Mouse (Mus musculus) thymus, postnatal 25 days (tissue): Measurements from ENCODE around the gene Ambp.

ENCODE experiments used
- DNase-seq: peaks from one replicate; pipeline ENCODE4 v3.0.0; 2022

Ambp gene

DNA sequence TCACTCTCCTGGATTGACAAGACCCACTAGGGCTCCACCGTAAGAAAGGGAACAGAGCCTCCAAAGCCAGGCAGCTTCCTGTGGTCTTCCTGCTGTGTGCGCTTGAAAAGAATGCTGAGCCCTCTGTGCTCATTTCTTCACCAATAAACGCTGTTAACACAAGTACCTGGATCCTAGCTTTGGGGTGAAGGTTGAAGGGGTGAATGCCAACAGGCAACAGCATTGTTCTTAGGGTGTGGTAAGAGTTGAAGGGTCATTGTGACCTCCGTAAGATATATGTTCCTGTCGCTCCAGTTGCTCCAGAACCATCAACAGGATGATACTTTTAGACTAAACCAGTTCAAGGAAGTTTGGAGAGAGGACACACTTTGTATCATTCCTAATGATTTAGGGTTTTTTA, at the start of gene Ambp:
Gene Ambp, minus strand, starts transcription at position 101 of the 400 bp plus-strand sequence.
- no peak for DNase-seq

DNA sequence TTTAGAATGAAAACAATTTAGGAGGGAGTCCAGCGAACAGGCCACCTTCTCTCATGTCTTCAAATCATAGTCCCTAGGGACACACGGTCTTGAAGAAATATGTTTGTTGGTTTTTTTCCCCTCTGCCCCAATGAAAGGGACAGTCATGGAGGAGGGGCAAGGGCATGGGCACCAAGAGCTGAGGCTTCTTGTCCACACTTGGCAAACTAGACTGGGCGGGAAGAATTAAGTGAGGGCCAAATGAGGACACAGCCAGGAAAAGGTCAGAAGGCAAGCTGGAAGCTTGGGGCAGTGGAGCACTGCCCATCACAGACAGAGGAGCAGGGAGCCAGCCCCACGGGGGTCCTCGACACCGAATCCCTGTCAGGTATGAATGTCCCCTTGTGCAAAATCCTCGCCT, 49.3 kb upstream of the Ambp start:
- DNase-seq, result no peak

DNA sequence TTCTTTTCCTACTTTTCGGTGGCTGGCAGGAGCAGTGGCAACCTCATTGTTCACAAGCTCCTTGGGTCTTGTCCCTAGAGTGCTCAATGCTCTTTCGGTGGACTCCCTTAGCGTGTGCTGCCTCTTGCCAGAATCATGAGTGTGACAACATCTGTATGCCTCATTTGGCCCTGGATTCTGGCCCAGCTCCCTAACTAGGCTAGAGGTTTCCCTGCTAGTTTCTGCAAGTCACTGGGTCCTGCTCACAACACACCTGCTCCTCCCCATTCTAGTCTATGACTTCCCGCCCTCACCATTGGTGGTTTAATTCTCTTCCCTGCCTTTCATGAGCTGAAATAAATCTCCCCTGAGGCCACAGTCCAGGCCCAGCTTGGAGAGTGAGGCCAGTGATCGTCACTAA, 44.8 kb upstream of the Ambp start:
- no peak for DNase-seq

DNA sequence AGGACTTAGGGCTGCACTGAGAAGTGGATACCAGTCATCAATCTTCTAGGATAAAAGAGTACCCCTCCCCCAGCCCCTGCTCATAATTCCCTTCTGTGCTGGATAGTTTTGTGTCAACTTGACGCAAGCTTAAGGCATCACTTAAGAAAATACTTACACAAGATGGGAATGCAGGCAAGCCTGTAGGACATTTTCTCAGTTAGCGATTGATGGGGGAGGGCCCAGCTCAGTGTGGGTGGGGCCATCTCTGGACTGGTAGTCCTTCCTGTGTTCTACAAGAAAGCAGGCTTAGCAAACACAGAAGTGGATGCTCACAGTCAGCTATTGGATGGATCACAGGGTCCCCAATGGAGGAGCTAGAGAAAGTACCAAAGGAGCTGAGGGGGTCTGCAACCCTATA, 39.8 kb upstream of the Ambp start:
- no peak for DNase-seq

DNA sequence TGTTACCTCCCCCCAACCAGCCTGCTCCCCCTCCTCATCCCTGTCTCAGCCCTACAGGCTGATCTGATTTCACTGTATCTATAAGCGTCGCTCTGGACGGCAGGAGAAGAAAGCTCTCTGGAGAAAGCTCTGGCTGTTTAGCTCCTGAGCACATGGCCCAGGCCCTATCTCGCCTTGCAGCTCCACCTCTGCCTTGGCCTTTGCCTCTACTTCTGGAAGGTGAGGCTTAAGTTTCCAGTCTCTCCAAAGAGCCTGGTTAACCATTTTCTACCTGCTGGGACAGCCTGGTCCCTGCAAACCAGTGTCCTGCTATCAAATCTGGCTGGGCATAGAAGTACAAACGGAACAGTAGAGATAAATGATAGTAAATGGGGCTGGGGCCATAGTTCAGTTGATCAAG, 37.0 kb upstream of the Ambp start:
- no peak for DNase-seq

DNA sequence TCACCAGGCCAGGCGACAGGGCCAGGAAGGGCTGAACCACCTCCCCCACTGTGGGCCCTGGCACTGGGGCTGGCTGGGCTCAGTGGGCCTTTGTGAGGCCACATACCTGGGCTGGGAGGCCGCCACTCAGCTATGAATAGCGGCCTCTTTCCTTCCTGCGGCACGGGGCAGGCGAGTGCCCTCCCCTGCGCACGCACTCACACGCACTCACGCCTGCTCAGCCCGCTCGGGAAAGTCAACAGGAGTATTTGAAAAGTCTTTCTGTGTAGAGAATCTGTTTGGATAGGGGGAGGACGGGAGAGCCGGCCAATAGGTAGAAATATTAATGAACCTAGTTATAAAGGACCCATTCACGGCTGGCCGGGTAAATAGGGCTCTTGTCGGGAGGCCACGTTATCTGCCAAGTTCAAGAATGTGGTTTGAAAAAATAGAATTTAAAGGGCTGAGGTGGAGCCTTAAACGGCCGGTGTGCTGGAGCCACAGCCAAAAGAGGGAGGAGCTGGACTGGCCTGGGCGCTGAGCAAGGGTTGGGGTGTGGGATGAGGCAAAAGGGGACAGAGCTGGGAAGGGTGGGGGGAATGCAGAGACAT, 31.8 kb upstream of the Ambp start:
- no peak for DNase-seq

DNA sequence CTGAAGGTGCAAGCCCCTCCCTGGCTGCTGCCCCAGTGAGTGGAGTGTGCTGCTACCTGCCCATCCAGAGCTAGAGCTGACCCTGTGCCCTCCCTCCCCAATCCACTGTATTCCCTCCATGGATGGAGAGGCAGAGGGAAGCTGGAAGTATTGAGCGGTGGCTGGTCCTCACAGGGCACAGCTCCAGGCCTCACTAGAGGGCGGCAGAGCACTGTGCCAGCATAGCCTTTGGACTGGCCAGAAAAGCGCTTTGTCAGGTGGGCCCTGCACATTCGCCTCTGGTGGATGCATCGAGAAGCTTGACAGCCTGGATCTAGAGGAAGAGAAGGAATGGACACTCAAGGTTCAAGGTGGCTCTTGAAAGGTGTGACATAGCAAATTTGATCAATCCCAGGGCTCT, 27.0 kb upstream of the Ambp start:
- DNase-seq, result peak; percentile 61

DNA sequence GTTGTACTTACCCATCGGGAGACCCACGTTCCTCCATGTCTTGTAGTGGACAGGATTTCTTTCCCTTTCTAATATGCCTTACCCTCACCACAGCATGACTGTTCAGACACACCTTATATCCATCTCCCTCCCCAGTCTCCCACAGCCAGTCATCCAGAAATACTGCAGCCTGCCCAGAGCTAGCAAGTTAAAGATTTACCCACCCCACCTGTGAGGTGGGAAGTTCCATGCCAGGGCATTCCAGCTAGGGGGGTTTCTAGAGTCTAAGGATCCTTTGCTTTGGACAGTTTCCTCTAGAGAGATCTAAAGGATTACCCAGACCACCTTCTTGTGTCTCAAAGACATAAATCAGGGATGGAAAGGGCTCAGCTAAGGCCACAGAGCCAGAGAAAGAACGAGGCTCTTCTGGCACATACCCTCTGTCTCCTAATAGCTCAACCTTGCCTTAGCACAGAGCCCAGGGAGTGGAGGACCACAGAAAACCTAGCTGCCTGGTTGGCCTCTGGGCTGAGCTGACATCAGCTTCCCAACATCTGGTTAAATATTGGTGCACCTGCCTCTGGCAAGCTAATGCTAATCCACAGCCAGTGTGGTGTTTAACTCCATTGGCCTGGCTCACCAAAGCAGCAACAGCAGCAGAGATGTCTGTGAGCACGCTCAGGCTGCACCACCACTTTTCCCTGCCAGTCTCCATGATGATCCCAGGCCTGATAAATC, 17.5 kb upstream of the Ambp start, which contains the start of gene Kif12:
Gene Kif12, minus strand, starts transcription at position 163 of the 717 bp plus-strand sequence.
- DNase-seq, result no peak

DNA sequence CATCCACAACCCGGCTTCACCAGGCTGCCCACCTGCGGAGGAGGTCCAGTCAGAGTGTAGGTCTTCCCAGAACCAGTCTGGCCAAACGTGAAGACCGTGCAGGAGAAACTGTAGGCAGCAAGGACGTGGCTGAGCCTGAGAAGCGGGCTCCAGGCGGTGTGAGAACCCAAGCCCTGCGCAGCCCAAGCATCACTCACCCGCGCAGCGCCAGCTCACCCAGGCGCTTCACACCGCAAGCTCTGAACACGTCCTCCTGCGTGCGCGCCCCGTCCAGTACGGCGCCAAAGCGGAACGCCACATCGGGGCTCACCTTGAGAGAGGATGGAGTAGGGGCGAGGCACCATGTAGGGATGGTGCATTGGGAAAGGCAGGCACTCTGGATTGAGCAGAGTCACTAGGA, 16.5 kb upstream of the Ambp start:
- DNase-seq, result no peak

DNA sequence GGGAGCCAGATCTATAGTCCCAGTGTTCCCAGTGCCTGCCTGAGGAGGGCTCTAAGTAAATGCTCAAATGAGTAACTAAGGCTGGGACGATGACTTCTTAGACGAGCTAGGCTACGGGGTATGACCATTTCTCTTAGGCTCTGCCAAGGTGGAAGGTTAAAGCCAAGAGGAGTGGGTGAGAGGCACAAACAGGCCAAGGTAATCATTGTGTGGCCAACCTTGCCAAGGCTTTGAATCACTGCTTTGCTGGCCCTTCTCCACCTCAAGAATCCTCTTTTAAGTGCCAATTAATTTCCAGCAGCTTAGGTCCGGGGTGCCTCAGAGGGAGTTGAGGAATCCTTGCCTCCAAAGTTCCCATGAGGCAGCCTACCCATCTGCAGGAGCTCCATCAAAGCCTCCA, 15.5 kb upstream of the Ambp start:
- no peak for DNase-seq

DNA sequence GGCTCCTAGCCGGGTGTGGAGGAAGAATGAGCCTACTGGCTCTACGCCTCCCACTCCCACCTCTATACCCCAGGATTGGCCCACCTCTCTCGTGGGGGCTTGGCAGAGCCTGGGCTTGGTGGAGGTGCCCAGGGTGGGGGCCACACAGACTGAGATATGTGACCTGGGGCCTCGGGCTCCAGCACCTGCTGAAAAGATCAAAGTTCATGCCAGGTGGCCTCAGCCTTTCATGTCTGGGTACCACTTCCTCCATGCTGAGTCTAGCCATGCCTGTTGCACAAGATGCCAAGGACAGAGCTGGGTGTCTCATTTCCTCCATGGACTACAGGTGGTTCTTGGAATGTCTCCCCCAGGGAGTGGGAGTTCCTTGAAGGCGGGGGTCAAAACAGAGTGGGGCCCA, 11.7 kb upstream of the Ambp start:
- peak; percentile 62 for DNase-seq

DNA sequence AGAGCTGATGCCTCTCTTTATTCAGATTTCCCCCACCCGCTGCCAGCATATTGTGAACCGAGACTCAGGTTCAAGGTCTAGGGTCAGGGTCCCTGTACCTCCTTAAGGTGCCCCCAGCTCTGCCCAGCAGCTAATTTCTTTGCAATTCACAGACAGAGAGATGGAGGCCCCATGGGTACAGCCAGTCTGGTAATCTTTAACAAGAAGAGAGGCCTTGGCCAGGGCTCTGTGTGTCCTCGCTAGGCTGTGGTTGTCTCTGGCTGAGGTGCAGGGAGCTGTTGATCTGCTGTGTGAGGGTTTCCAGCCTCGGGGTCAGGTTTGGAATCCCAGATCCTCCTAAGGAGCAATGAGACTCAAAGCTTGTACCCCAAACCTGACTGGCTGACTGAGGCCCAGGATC, 11.0 kb upstream of the Ambp start:
- no peak for DNase-seq

DNA sequence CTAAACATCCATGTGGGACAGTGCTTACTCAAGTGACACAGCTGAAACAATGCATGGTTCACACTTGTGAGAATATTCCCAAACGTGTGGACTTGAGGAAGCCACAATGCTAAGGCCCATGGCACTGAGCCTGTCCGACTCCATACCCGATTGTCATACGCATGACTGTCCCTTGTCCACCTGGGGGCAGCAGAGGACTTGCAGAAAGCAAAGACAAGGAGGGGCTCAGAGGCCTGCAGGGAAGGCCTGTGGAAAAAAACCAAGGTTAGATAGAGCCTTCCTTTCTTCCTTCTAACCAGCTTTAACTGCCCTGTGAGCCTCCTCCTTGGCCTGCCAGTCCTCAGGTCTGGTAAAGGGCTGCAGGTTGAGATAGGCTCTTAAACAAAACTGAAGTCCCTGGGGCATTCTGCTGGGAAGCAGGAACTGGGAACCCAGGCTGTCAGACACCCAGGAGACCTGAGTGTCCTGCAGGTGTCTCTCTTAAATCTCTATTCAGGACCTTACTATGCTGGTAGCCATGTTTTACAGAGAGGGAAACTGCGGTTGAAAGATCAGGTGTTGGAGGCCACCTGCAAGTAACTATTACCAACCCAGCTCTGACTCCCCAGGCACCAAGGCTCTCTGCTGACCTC, 4.5 kb upstream of the Ambp start:
- DNase-seq, result peak; percentile 88

DNA sequence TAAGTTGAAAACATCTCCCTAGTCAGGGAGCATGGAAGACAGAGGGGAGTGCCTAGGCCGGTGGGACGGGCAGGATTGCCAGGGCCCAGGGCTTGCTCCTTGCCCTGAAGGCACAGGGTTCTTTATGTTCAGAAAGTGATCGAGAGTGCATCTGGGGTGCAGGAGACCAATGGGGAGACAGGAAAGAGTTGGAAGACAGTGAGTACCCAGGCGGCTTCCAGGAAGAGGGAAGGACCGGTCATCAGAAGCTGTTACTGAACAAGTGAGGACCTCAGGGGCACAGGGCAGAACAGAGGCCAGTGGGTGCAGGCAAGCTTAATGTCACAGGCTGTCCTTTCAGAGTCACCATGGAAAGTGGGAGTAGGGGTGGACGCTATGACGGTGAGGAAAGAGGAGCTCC, 3.6 kb upstream of the Ambp start:
- no peak for DNase-seq

DNA sequence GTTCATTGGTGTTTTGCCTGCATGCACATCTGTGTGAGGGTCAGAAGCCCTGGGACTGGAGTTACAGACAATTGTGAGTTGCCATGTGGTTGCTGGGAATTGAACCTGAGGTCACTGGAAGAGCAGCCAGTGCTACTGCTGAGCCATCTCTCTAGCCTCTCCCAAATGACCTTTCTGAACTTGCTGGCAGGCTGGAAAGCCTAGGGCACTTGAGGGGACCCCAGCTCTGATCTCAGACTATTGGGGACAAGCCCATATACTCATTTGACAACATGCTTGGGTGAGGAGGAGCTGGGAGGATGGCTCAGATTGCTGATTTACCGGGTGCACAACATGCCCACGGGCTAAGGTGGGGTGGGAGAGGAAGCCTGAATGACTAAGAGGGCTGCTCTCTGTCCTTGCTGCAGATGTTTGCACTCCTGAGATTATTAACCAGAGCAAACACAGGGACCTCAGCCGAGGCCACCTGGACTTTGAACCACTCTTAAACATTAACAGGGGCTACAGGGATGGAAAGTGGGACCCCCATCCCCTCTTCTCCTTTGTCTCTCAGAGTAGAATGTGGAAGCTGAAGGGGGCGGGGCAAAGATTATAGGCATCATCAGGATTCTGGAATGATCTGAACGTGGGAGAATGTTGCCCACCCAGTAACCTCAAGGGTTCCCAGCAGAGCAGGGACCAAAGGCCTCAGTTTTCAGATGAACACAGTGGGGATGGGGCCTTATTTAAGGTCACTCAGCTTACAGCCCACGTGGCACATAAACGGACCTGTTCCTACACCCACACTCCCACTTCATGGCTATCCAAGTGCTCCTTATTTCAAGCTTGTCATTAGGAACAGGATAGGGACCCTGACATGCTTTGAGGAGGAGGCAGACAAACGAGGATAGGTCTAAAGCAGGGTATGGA, 2.4 kb upstream of the Ambp start:
- no peak for DNase-seq

DNA sequence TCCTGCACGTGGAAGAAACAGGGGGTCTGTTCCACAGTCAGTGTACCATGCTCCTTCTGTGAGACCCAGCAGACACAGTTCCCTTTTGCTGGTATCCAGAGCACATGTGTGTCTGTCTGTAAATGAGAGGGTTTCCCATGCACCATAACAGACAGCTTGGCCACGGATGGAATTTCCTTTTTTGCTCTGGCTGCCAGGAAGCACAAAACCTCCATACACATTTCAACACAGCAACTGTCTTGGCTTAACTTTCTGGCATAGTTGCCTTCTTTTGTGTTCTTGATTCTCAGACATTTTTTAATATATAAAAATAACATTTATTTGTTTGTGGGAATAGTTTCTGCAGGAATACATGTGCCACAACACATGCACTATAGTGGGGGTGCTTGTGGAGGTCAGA, 997 bp upstream of the Ambp start:
- no peak for DNase-seq

DNA sequence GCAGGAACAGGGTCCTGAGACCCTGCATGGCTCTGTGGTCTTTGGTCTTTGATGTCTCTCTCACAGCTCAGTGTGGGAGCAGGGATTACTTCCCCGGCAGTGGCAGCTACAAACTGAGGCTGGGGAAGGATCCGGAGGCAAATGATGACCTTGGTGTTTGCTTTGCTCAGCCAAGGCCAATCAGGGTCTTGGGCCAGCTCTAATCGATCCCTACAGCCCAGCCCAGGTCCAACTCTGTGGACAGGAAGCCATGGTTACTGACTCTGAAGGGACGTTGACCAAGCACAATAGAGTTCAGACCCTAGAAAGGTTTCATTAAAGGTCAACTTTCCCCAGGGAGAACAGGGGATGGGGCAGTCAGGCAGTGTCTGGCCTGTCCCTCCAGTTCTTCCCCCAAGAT, 571 bp downstream of the Ambp start:
- no peak for DNase-seq

DNA sequence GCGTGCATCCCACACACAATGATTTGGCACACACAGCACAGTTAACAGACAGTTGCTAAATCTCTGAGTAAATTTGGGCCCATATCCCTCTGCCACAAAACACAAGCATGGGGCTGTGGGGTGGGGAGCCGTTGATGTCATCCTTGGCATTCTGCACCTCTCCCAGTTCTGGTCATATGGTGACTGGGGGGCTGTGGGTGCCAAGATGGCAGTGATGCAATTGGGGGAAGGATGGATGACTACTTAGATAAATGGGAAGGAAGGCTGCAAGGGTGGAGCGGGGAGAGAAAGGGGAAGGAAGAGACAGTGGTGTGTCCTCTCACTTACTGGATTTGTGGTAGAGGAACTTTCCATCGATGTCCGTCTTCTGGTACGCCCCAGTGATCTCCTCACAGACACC, 3.5 kb downstream of the Ambp start:
- no peak for DNase-seq

DNA sequence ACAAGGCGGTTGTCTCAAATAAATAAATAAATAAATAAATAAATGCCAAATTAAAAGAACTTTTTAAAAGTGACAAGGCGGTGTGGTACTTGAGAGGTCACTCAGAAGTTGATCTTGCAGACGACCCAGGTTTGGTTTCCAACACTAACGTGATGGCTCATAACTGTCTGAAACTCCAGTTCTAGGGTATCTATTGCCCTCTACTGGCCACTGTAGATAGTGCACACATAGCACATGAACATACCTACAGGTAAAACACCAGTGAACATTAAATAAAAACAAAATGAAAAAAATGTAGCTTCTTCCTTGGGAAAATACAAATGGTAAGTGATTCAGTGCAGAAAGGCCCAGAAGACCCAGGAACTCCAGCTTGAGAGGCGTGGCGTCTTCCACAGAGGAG, 7.3 kb downstream of the Ambp start:
- DNase-seq, result no peak

DNA sequence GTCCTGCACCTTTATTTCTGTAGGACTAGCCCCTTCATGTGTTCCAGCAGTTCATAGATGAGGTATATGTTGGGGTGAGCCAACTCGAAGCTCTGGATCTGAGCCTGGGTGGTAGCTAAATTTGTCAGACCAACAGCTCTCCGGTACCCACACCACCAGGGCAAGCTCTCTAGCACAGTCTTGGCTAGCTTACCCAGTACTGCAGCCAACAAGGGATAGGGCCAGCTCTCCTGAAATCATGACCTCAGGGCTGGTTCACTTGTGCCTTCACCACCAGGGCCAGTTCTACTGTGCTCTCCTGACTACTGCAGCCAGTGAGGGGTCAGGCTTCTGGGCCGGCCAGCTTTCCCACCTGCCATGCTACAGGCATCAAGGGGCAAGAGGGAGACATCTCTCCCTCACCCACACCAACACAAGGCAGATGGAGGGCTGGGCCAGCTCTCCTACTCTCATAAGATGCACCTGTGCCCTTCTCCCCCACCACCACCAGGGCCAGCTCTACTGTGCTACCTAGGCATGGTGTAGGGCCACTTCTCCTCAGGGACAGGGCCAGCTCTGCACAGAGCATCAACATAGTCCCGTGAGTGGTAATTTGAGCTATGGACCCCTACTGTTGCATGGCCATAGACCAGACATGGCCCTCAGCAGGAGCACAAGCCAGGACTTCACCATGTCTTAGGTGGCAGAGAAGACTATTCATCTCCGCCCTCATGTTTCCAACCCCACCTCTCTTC, 24.5 kb downstream of the Ambp start:
- DNase-seq, result no peak

DNA sequence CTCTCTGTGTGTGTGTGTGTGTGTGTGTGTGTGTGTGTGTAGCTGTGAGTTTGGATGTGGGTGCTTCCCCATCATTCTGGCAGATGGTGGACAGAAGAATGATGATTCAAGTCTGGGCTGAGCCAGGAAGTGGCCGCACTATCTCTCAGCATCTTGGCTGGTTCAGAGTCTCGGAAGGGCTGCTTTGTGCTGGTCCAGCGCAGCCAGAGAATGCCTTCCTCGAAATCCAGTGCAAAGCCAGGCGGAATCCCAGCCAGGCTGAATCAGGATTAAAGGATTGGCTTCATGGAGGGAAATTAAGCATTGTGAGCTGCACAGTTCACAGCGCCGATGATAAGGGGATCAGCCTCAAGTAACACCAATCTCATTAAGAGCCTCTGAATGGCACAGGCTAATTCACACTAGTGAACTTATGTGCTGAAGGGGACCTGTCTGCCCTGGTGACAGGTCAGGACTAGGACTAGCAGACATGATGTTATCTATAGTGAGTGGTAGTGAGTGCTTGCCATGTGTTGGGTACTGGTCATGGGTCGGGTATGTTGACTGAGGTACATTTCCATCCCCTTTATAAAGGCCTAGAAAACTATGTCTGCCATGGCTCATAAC, 29.6 kb downstream of the Ambp start:
- no peak for DNase-seq
